Mouse (Mus musculus): ENCODE results near the gene Fam71e1.

Gene Fam71e1

GRCm38 (mm10) chr7:44534242-44534641, 37.9 kb downstream of the Fam71e1 start:
- DNase-seq (ENCODE audit: low read depth in 1 of 2, low spot score in 2 of 2): peak in 1 of 2 experiments; percentile 37

DNA sequence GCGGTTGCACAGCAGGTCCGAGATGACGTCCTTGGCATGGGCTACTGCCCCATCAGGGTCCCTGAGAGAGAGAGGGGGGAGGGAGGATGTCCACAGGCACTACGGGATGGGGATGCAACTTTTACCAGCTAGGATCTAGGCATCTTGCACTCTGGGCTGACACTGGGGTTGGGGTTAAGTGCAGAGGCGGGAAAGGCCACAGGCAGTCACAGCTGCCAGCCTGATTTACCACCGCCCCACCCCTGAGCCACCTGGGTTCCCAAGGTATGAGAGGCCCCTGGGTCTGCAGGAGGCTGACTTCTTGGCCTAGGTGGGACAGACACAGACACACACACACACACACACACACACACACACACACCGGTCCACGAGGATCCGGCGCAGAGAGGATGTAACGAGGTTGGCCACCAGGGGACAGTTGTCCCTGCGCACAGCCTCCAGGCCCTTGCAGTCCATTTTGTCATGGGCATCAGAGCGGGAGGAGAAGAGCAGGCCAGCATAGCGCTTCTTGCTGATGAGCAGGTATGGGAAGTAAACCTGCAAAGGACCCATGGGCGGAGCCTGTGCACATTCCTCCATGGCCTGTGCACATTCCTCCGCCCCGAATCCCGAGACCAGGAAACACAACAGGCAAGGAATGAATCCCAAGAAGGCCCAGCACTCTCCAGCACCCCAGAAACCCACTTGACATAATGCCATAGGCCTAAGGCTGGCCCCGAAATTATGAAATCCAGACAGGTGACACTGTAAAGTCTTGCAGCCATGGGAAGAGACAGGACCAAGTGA, 38.5 kb downstream of the Fam71e1 start:
- no peak for DNase-seq (ENCODE audit: low read depth in 1 of 2, low spot score in 2 of 2)

GRCm38 (mm10) chr7:44535657-44536589, 39.5 kb downstream of the Fam71e1 start:
- no peak for DNase-seq (ENCODE audit: low read depth in 1 of 2, low spot score in 2 of 2)

- no peak for DNase-seq (ENCODE audit: low read depth in 1 of 2, low spot score in 2 of 2)
Observed at GRCm38 (mm10) chr7:44536590-44536968, 40.2 kb downstream of the Fam71e1 start.

- no peak for DNase-seq (ENCODE audit: low read depth in 1 of 2, low spot score in 2 of 2)
Observed at GRCm38 (mm10) chr7:44537009-44537408, 40.6 kb downstream of the Fam71e1 start.

DNA sequence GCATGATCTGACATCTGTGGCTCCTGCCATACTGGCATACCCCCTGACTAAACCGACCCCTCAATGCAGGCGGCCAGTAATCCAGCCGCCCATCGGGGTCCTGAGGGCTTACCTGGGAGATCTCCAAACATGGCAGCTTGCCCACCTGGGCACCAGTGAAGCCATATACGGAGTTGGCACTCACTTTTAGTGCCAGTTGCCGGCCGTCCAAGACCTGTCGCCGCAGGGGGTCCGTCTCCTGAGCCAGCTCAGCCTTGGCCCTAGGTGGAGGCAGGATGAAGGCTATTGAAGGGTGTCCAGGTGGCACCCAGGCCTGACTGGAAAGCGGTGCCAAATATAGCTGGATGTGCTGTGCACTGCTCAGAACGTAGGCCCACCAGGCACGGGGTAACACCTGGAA, 41.1 kb downstream of the Fam71e1 start:
- DNase-seq (ENCODE audit: low read depth in 1 of 2, low spot score in 2 of 2): no peak

GRCm38 (mm10) chr7:44538756-44539624, 42.6 kb downstream of the Fam71e1 start:
- no peak for DNase-seq (ENCODE audit: low read depth in 1 of 2, low spot score in 2 of 2)

DNA sequence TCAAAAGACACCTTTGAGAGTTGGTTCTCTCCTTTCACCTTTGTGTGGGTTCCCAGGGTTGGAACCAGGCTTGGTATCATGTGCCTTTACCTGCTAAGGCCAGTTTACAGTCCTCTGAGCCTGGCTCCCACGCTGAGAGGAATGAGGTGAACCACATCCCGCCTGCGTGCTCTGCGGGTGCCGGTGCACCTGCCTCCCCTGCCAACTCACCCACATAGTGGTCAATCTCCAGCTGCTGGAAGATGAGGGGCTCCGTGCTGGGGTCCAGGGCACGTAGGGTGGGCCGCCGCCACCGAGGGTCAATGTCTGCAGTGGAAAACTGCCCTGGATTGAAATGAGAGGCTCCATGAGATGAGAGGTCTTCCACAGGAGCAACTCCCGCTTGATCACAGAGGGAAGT, 46.2 kb downstream of the Fam71e1 start:
- no peak for DNase-seq (ENCODE audit: low read depth in 1 of 2, low spot score in 2 of 2)

DNA sequence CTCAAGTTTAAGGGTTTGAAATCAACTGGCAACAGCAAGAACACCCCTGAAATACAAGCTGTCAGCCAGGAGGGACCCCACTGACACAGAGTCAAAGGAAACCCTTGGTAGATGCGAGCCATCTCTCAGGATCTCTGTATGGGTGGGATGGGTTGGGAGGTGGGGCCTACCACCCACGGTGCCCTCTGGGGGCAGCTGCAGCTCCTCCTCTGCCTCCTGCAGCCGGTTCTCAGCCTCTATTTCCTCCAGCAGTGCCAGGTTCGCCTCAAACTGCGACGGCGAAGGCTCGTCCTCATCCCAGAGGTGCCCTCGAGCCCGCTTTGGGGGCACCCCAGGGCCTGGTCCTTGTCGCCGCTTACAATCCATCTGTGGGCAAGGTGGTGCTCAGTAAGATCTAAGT, 46.7 kb downstream of the Fam71e1 start:
- no peak for DNase-seq (ENCODE audit: low read depth in 1 of 2, low spot score in 2 of 2)

- DNase-seq (ENCODE audit: low read depth in 1 of 2, low spot score in 2 of 2): no peak
Observed at GRCm38 (mm10) chr7:44546274-44546673, 49.9 kb downstream of the Fam71e1 start.

- no peak for DNase-seq (ENCODE audit: low read depth in 1 of 2, low spot score in 2 of 2)
Observed at GRCm38 (mm10) chr7:44547041-44547440, 50.7 kb downstream of the Fam71e1 start.

GRCm38 (mm10) chr7:44547725-44548124, 51.3 kb downstream of the Fam71e1 start:
- DNase-seq (ENCODE audit: low read depth in 1 of 2, low spot score in 2 of 2): no peak

- DNase-seq (ENCODE audit: low read depth in 1 of 2, low spot score in 2 of 2): peak; percentile 100
Observed at GRCm38 (mm10) chr7:44548497-44549087, 52.2 kb downstream of the Fam71e1 start, which contains the start of gene Pold1. Gene Pold1 (minus strand): TSS chr7:44548849.

DNA sequence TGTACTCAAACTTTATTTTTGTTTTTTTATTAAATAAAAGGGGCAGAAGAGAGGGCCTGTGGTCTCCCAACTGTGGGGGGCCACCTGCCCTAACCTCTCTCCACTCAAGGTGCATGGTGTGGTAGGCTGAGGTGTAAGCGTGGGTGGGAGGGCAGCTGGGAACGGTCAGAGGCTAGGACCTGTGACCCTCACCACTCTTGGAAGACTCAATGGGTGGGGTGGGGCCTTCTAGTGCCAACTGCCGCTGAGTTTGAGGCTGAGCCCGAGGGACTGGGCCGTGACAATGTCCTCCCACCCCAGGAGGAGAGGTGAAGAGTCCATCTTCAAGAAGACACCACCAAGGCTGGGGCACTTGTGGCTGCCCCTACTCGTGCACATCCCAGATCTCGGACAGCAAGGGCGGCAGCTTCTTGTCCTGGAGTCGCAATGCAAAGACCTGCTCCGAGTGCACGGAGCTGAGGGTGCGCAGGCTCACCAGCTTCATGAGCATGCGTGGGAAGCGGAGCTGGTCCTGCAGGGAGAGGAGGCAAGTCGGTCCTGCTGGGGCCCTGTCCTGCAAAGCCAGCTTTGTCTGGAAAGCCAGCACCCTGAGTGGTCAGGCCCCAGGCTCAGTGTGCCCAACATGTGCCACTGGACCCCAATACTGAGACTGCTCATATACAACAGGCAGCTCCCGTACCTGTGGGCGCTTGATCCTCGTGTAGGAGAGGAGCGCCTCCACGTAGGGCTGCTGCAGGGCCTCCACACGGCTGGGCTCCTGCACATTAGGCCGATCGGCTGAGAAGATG, 53.4 kb downstream of the Fam71e1 start:
- DNase-seq (ENCODE audit: low read depth in 1 of 2, low spot score in 2 of 2): no peak

- no peak for DNase-seq (ENCODE audit: low read depth in 1 of 2, low spot score in 2 of 2)
Observed at GRCm38 (mm10) chr7:44550409-44550678, 54.0 kb downstream of the Fam71e1 start.

Data from monocyte, adult 2 months (primary cell).